Mouse (Mus musculus): ENCODE data around the gene Nufip2. TPM values are rescaled to one million over a fixed set of nuclear protein-coding genes. Genes with fewer than 3 reads are reported as not detected.

Gene Nufip2
- total and polyA plus RNA-seq, 2 experiments from 2014 or later, result 3.5 to 55.1 TPM

DNA sequence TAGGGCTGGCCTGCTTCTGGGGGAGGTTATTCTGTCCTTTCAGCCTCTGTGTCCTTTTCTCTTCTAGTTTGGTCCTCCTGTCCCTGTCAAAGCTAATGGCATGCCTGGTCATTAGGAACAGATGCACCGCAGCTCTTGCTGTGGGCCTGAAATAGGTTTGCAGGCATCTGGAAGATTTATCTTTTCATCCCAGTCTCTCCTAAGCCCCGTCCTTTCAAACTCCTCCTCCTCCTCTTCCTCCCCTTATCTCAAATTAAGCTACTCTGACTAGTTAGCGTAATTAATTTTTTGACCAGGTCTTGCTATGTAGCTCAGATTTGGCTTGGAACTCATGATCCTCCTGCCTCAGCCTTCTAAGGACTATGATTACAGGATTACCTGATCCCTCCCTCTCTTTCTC is 67.5 kb downstream of the Nufip2 start:
- H3K4me1 ChIP-seq (ENCODE audit: control insufficient read depth, insufficient read depth), result no peaks in the 10 kb centered on the region
- TF ChIP-seq EP300 (IDR thresholded peaks at IDR 0.05; ENCODE audit: low read depth) (no peak), CTCF (IDR thresholded peaks at IDR 0.05; ENCODE audit: low read depth) (no peak)
- no peaks in the 10 kb centered on the region for H3K27me3 ChIP-seq (ENCODE audit: control insufficient read depth, insufficient read depth, low read length)
- ATAC-seq (ENCODE audit: insufficient read depth, low read depth) (no peak), DNase-seq (ENCODE audit: low spot score) (no peak)
- WGBS, result 71% methylated on average over 3 of the region's 3 CpGs
- H3K27ac ChIP-seq (ENCODE audit: low read depth), result no peak overlapping the region
- no peaks in the 10 kb centered on the region for H3K9me3 ChIP-seq (replicated peaks; ENCODE audit: control insufficient read depth, low read length)
- H3K4me3 ChIP-seq (ENCODE audit: low read depth, low read length), result no peak overlapping the region
- no peak overlapping the region for H3K9ac ChIP-seq (replicated peaks; ENCODE audit: low read depth, low read length)
- H3K36me3 ChIP-seq (replicated peaks; ENCODE audit: control insufficient read depth, insufficient read depth, low read length), result no peaks in the 10 kb centered on the region
- H3K4me2 ChIP-seq (ENCODE audit: low read depth, low read length), result no peak overlapping the region

DNA sequence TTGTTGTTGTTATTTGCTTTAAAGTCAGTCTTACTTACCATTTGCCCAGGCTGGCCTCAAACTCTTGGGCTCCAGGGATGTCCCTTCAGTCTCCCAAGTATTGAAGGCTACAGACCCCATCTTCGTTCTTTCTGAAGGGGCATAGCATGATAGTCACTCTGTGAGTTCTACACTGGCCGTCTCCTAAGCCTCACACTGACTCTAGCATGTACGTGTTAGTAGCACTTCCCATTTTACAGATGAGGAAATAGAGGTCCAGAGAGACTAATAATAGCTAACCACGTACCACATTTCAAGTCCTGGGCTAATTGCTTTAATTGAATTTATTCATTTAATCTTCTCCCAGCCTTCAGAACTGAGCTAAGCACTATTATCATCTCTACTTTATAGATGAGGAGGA is 74.1 kb downstream of the Nufip2 start:
- no peak for DNase-seq (ENCODE audit: low spot score)
- Histone ChIP-seq H3K9me3 (replicated peaks; ENCODE audit: control insufficient read depth, low read length) (no peaks in the 10 kb centered on the region), H3K4me1 (ENCODE audit: control insufficient read depth, insufficient read depth) (peaks cover 6% of the 10 kb centered on the region), H3K27me3 (ENCODE audit: control insufficient read depth, insufficient read depth, low read length) (no peaks in the 10 kb centered on the region), H3K9ac (replicated peaks; ENCODE audit: low read depth, low read length) (no peak overlapping the region), H3K36me3 (replicated peaks; ENCODE audit: control insufficient read depth, insufficient read depth, low read length) (no peaks in the 10 kb centered on the region), H3K27ac (ENCODE audit: low read depth) (no peak overlapping the region), H3K4me2 (ENCODE audit: low read depth, low read length) (no peak overlapping the region), H3K4me3 (ENCODE audit: low read depth, low read length) (no peak overlapping the region)
- TF ChIP-seq EP300 (IDR thresholded peaks at IDR 0.05; ENCODE audit: low read depth) (no peak), CTCF (IDR thresholded peaks at IDR 0.05; ENCODE audit: low read depth) (no peak)
- 88% methylated on average over 4 of the region's 4 CpGs for WGBS
- no peak for ATAC-seq (ENCODE audit: insufficient read depth, low read depth)

DNA sequence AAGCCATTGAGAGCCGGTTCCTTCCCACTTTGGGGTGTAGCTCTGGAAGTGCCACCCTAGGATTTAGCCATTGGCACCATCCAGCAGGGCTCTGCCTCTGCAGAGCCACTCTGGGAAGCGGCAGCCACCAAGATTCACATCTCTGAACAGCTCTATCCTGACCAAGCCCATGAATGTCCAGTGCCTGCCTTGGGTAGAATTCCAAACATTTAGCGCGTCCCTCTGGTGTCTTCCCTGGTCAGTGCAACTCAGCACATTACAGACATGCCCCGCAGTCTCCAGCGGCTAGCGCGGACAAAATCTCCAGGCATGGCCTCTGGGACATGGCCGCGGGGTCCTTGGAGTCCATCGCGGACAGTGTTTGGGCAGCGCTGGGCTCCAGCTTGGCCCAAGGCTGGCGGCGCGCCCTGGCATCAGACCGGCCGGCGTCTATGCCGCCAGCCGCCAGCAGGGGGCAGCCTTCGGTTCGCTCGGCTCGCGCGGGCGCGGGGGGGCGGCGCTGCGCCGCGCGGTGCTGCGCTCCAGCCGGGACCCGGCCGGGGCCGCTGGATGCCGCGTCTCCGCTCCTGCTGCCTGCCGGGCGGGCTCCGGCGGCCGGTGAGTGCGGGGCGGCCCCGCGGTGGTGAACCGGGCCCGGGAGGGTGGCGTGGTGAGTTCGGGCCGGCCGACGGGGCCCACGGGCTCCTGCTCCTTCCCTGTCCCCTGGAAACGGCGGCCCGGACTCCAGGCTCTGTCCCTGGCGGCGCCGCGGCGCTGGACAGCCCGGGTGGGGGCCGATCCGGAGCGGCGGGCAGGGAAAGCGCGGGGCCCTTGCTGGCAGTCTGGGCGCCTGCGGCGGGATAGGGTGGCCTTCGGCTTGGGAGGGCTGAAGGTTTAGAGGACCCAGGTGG is 77.1 kb downstream of the Nufip2 start, which contains the start of gene Myo18a:
TSS of gene Myo18a (plus strand) at position 464 of the 890 bp plus-strand sequence.
- Histone ChIP-seq H3K9ac (replicated peaks; ENCODE audit: low read depth, low read length) (peak within 1 kb of the TSS; percentile 92), H3K27ac (ENCODE audit: low read depth) (peak within 1 kb of the TSS; percentile 88), H3K4me1 (ENCODE audit: control insufficient read depth, insufficient read depth) (peaks cover 18% of the 10 kb centered on the region), H3K27me3 (ENCODE audit: control insufficient read depth, insufficient read depth, low read length) (no peaks in the 10 kb centered on the region), H3K4me2 (ENCODE audit: low read depth, low read length) (peak within 1 kb of the TSS; percentile 97), H3K4me3 (ENCODE audit: low read depth, low read length) (peak within 1 kb of the TSS; percentile 93), H3K9me3 (replicated peaks; ENCODE audit: control insufficient read depth, low read length) (no peaks in the 10 kb centered on the region), H3K36me3 (replicated peaks; ENCODE audit: control insufficient read depth, insufficient read depth, low read length) (no peaks in the 10 kb centered on the region)
- peak; percentile 63 for TF ChIP-seq CTCF (IDR thresholded peaks at IDR 0.05; ENCODE audit: low read depth)
- no peak for TF ChIP-seq EP300 (IDR thresholded peaks at IDR 0.05; ENCODE audit: low read depth)
- WGBS, result 2% methylated on average over 65 of the region's 79 CpGs
- DNase-seq (ENCODE audit: low spot score), result peak; percentile 79
- ATAC-seq (ENCODE audit: insufficient read depth, low read depth), result peak; percentile 80

DNA sequence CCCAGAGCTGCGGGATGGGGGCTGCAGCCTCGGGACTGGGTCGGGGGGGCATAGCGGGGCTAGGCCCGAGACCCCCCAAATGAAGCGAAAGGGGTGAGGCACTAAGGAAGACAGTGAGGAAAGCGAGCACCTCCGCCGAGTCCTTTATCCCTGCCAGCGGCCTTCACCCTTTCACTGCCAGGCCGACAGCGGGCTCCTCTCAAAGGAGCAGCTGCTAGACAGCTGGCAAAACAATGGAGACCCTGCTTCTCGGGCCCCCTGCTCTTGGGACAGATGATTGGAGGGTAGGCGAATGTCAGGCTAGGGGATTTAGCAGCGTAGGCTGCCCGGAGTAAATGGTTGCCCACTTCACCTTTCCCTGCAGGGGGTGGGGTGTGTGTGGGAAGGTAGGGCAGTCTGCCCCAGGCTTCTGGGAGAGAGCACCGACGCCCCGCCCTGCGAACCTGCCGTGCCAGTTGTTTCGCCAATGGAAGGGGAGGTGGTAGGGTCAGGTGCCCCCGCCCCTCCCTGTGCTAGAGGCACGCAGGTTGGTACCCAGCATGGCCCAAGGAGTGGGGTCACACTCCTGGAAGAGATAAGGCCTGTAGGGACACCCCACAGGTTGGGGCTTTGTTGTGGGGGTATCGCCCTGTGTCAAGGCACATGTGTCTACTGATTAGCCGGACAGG is 77.9 kb downstream of the Nufip2 start:
- peak overlapping the region; percentile 92 for H3K9ac ChIP-seq (replicated peaks; ENCODE audit: low read depth, low read length)
- ATAC-seq (ENCODE audit: insufficient read depth, low read depth), result 0 out of 2 replicates have a peak, but pooled peaks have one; percentile 4
- H3K9me3 ChIP-seq (replicated peaks; ENCODE audit: control insufficient read depth, low read length), result no peaks in the 10 kb centered on the region
- H3K4me2 ChIP-seq (ENCODE audit: low read depth, low read length), result peak overlapping the region; percentile 97
- no peaks in the 10 kb centered on the region for H3K27me3 ChIP-seq (ENCODE audit: control insufficient read depth, insufficient read depth, low read length)
- 5% methylated on average over 23 of the region's 26 CpGs for WGBS
- DNase-seq (ENCODE audit: low spot score), result no peak
- no peaks in the 10 kb centered on the region for H3K36me3 ChIP-seq (replicated peaks; ENCODE audit: control insufficient read depth, insufficient read depth, low read length)
- no peak for TF ChIP-seq CTCF (IDR thresholded peaks at IDR 0.05; ENCODE audit: low read depth)
- TF ChIP-seq EP300 (IDR thresholded peaks at IDR 0.05; ENCODE audit: low read depth), result no peak
- peak overlapping the region; percentile 93 for H3K4me3 ChIP-seq (ENCODE audit: low read depth, low read length)
- H3K4me1 ChIP-seq (ENCODE audit: control insufficient read depth, insufficient read depth), result peaks cover 18% of the 10 kb centered on the region
- peak overlapping the region; percentile 88 for H3K27ac ChIP-seq (ENCODE audit: low read depth)

DNA sequence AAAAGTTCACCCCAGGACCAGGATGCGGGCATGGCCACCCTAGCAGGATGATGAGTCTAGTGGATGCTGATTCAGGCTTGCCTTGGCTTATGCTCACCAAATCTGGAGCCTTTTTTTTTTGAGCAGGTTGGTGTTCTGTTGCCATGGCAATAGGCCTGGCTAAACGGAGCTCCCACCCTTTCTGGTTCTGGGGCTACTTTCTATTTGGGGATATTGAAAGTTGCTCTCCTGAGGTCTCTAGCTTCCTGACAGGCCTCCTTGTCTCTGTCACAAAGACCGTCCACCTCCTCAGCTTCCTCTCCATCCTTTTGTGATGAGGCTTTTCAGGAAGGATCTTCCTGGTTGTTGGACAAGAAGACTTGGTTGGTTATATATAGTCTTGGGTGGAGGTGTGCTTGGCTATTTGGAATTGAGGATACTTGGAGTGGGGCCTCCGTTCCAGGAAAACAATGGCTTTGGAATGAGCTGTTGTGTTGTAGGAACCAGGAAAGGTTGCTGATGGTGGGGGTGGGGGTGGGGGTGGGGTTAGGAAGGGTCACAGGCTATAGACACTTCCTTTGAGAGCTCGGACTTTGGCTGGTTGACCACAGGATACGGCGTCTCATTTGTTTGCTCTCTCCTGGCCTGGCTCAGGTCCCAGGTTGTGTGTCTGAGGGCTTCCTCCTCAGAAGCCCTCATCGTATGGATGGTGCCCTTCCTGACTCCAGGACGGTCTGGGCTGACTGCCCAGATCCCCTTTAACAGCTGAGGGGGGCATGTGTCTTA is 78.9 kb downstream of the Nufip2 start:
- no peaks in the 10 kb centered on the region for H3K9me3 ChIP-seq (replicated peaks; ENCODE audit: control insufficient read depth, low read length)
- WGBS, result 43% methylated on average over 9 of the region's 9 CpGs

More for the DNA sequence above, 78.9 kb downstream of the Nufip2 start:
- DNase-seq (ENCODE audit: low spot score), result no peak
- Histone ChIP-seq H3K9ac (replicated peaks; ENCODE audit: low read depth, low read length) (0 out of 2 replicates have a peak overlapping the region, but pooled peaks have one; percentile 92), H3K27me3 (ENCODE audit: control insufficient read depth, insufficient read depth, low read length) (no peaks in the 10 kb centered on the region), H3K4me1 (ENCODE audit: control insufficient read depth, insufficient read depth) (peaks cover 21% of the 10 kb centered on the region), H3K27ac (ENCODE audit: low read depth) (peak overlapping the region; percentile 88), H3K4me2 (ENCODE audit: low read depth, low read length) (peak overlapping the region; percentile 97), H3K36me3 (replicated peaks; ENCODE audit: control insufficient read depth, insufficient read depth, low read length) (no peaks in the 10 kb centered on the region), H3K4me3 (ENCODE audit: low read depth, low read length) (peak overlapping the region; percentile 93)
- ATAC-seq (ENCODE audit: insufficient read depth, low read depth), result peak; percentile 15; the same call in 1 of the 2 replicates
- TF ChIP-seq CTCF (IDR thresholded peaks at IDR 0.05; ENCODE audit: low read depth), result no peak
- no peak for TF ChIP-seq EP300 (IDR thresholded peaks at IDR 0.05; ENCODE audit: low read depth)
